Comparison of ENCODE assay signal across 17 mouse cellular contexts in genomic region chr13:99222476-99222875, GRCm38 (mm10). TPM values are rescaled to one million over a fixed set of nuclear protein-coding genes. Genes with fewer than 3 reads are reported as not detected.
DNase-seq lines count a peak whose midpoint lies in the region; ATAC-seq and TF ChIP-seq lines count a peak whose summit lies in the region.
"Had no signal": no experiment of that assay in that cellular context is flagged by ENCODE, and none has a peak within 500 bp of the region (broad histone marks: within the 10 kb centered on the region; RNA-seq: fewer than 3 reads in every experiment).

No protein-coding gene starts in this region.

- H3K4me2 ChIP-seq in heart, embryonic 12.5 days = no peak overlapping the region
- H3K4me2 ChIP-seq in midbrain, embryonic 11.5 days = no peak overlapping the region
- no peak overlapping the region for H3K4me2 ChIP-seq in midbrain, postnatal 0 days (ENCODE audit: low read depth, low read length, poor library complexity, severe bottlenecking)
- H3K4me2 ChIP-seq: embryonic facial prominence, embryonic 12.5 days; forebrain, embryonic 13.5 days; forebrain, embryonic 15.5 days had no signal

- ATAC-seq in heart, embryonic 12.5 days (ENCODE audit: insufficient number of reproducible peaks, low FRiP score) = no peak
- ATAC-seq in midbrain, embryonic 11.5 days (ENCODE audit: low FRiP score) = no peak
- ATAC-seq in midbrain, postnatal 0 days (ENCODE audit: low FRiP score) = no peak
- ATAC-seq: forebrain, embryonic 13.5 days; forebrain, embryonic 15.5 days; forebrain, postnatal 0 days had no signal

- H3K4me1 ChIP-seq in heart, embryonic 12.5 days (replicated peaks) = peaks cover 29% of the 10 kb centered on the region
- peaks cover 2% of the 10 kb centered on the region; the same call in 1 of the 2 replicates for H3K4me1 ChIP-seq in midbrain, embryonic 11.5 days (ENCODE audit: control insufficient read depth, insufficient read depth, low read length)
- no peaks in the 10 kb centered on the region for H3K4me1 ChIP-seq in midbrain, postnatal 0 days (ENCODE audit: insufficient read depth, low read length)
- H3K4me1 ChIP-seq: embryonic facial prominence, embryonic 12.5 days; forebrain, embryonic 13.5 days; forebrain, embryonic 15.5 days had no signal

- no peak for TF ChIP-seq CTCF in midbrain, postnatal 0 days (IDR thresholded peaks at IDR 0.05)

- peak; percentile 72 for DNase-seq in heart, adult 11 months
- peak; percentile 41 for DNase-seq in midbrain, embryonic 11.5 days (ENCODE audit: low spot score, missing footprints)
- no peak for DNase-seq in midbrain, postnatal 0 days (ENCODE audit: low spot score)
- DNase-seq in frontal cortex, postnatal 14 days (ENCODE audit: low spot score in 2 of 2) = no peak
- DNase-seq: adrenal gland, adult 2 months; adrenal gland, postnatal 10 days; adrenal gland, postnatal 25 days; cerebellum, adult 11-12 months; cerebellum, postnatal 25 days; forebrain, postnatal 0 days had no signal

- H3K27ac ChIP-seq in heart, embryonic 12.5 days (ENCODE audit: poor library complexity, severe bottlenecking) = no peak overlapping the region
- no peak overlapping the region for H3K27ac ChIP-seq in midbrain, embryonic 11.5 days (ENCODE audit: low read depth, low read length)
- H3K27ac ChIP-seq in midbrain, postnatal 0 days (ENCODE audit: low read depth, low read length) = no peak overlapping the region
- H3K27ac ChIP-seq: embryonic facial prominence, embryonic 10.5 days; embryonic facial prominence, embryonic 12.5 days; forebrain, embryonic 13.5 days; forebrain, embryonic 15.5 days had no signal

- 91% methylated on average over 5 of the region's 5 CpGs for WGBS in heart, embryonic 12.5 days
- 92% methylated on average over 5 of the region's 5 CpGs for WGBS in midbrain, embryonic 11.5 days
- WGBS in midbrain, postnatal 0 days = 89% methylated on average over 5 of the region's 5 CpGs

- no peaks in the 10 kb centered on the region for H3K36me3 ChIP-seq in heart, embryonic 12.5 days
- H3K36me3 ChIP-seq in midbrain, embryonic 11.5 days (ENCODE audit: control insufficient read depth, insufficient read depth, low read length) = no peaks in the 10 kb centered on the region
- no peaks in the 10 kb centered on the region for H3K36me3 ChIP-seq in midbrain, postnatal 0 days (ENCODE audit: insufficient read depth, low read length)
- H3K36me3 ChIP-seq: embryonic facial prominence, embryonic 10.5 days; embryonic facial prominence, embryonic 12.5 days; forebrain, embryonic 15.5 days had no signal

- no peak overlapping the region for H3K9ac ChIP-seq in heart, embryonic 12.5 days
- H3K9ac ChIP-seq in midbrain, embryonic 11.5 days (ENCODE audit: low read length) = no peak overlapping the region
- H3K9ac ChIP-seq in midbrain, postnatal 0 days (replicated peaks; ENCODE audit: low read length, poor library complexity, severe bottlenecking) = no peak overlapping the region
- H3K9ac ChIP-seq: embryonic facial prominence, embryonic 12.5 days; forebrain, embryonic 13.5 days; forebrain, embryonic 15.5 days; forebrain, postnatal 0 days had no signal

- H3K27me3 ChIP-seq in heart, embryonic 12.5 days (replicated peaks) = no peaks in the 10 kb centered on the region
- H3K27me3 ChIP-seq in midbrain, embryonic 11.5 days (ENCODE audit: control insufficient read depth, insufficient read depth, low read length) = no peaks in the 10 kb centered on the region
- no peaks in the 10 kb centered on the region for H3K27me3 ChIP-seq in midbrain, postnatal 0 days (ENCODE audit: insufficient read depth, low read length)
- H3K27me3 ChIP-seq: embryonic facial prominence, embryonic 12.5 days; forebrain, embryonic 13.5 days; forebrain, embryonic 15.5 days had no signal

- no peak overlapping the region for H3K4me3 ChIP-seq in heart, embryonic 12.5 days
- no peak overlapping the region for H3K4me3 ChIP-seq in midbrain, embryonic 11.5 days (ENCODE audit: low read depth, low read length)
- no peak overlapping the region for H3K4me3 ChIP-seq in midbrain, postnatal 0 days (ENCODE audit: low read depth, low read length)
- H3K4me3 ChIP-seq: embryonic facial prominence, embryonic 10.5 days; embryonic facial prominence, embryonic 12.5 days; forebrain, embryonic 13.5 days; forebrain, embryonic 15.5 days had no signal

- no peaks in the 10 kb centered on the region for H3K9me3 ChIP-seq in heart, embryonic 12.5 days (replicated peaks)
- no peaks in the 10 kb centered on the region for H3K9me3 ChIP-seq in midbrain, embryonic 11.5 days (ENCODE audit: control insufficient read depth, low read length)
- H3K9me3 ChIP-seq in midbrain, postnatal 0 days (ENCODE audit: low read length) = no peaks in the 10 kb centered on the region
- H3K9me3 ChIP-seq: embryonic facial prominence, embryonic 10.5 days; embryonic facial prominence, embryonic 12.5 days; forebrain, embryonic 13.5 days; forebrain, embryonic 15.5 days had no signal

RNA-seq across cellular contexts. Expression of gene Zfp366, which starts 37.9 kb away (rescaled TPM):
- 0.12 and 0.36 TPM in 2 replicates for polyA plus RNA-seq in heart, embryonic 12.5 days (2016; fragmentation: Nextera tagmentation; extraction: Ambion mirVana)
- 0.75 and 0.87 TPM in 2 replicates for polyA plus RNA-seq in midbrain, embryonic 11.5 days (2014; fragmentation: Nextera tagmentation; extraction: Ambion mirVana)
- 1.9 TPM in 2 replicates for total RNA-seq in midbrain, postnatal 0 days (2014; rRNA removed)
- polyA plus RNA-seq in midbrain, postnatal 0 days (2015; fragmentation: Nextera tagmentation; extraction: Ambion mirVana) = 0.30 and 0.42 TPM in 2 replicates
- total RNA-seq: MEL had no signal
- polyA plus RNA-seq: C2C12 had no signal

Comparison
In these comparisons a context has a peak if more than half of its experiments do, and no peak if none do; other contexts are left out.
1. DNase-seq: peak in heart, adult 11 months (single experiment) and midbrain, embryonic 11.5 days (single experiment); none in midbrain, postnatal 0 days (single experiment) and frontal cortex, postnatal 14 days (0 of 2).